Mouse (Mus musculus) CD4-positive, CD25-positive, alpha-beta regulatory T cell (primary cell): ENCODE measurements around the gene Wfdc1. TPM values are rescaled to one million over a fixed set of nuclear protein-coding genes. Genes with fewer than 3 reads are reported as not detected.

Experiments used
- polyA plus RNA-seq: library from polyadenylated mRNA; unstranded; fragments of 100-300 nt; shearing (Covaris generic); gene quantifications from one replicate; pipeline ENCODE4 v1.2.1, GENCODE M21; 2017

The Wfdc1 gene
- not detected for polyA plus RNA-seq

DNA sequence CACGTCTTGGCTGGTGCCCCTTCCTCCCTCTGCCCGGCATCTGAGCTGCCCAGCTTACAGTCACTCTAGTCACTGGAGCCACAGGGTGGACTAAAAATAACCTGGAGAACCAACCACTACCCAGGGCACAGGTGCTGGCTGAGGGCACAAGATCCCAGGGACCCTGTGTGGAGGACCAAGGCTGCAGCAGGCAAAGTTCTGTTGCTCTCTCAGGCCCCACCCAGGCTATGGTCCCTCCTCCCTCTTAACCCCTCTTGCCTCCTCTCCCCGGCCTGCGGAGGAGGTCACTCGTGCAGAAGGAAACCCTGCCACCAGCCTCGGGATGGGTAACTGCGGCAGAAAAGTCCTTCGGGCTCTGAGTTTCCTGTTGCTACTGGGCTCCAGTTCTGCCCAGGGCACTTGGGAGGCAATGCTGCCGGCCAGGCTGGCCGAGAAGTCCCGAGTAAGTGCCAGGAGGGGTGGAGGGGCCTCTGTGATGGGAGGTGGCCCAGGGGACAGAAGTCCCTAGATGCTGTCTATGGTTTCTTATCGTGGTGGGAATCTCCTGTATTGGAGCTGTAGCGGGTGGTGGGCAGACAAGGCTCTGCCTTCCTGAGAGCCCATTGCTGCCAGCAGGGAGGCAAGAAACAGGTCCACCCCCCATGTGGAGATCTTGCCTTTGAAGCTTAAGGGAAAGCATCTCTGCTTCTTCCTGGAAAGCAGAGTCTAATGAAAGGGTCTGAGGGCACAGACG is at the start of gene Wfdc1:
Wfdc1 (plus strand) TSS at position 147 of the 733 bp plus-strand sequence.

GRCm38 (mm10) chr8:119635378-119635777 is 30.8 kb upstream of the Wfdc1 start, which contains the start of gene Kcng4:
Kcng4 (minus strand) TSS chr8:119635680.

DNA sequence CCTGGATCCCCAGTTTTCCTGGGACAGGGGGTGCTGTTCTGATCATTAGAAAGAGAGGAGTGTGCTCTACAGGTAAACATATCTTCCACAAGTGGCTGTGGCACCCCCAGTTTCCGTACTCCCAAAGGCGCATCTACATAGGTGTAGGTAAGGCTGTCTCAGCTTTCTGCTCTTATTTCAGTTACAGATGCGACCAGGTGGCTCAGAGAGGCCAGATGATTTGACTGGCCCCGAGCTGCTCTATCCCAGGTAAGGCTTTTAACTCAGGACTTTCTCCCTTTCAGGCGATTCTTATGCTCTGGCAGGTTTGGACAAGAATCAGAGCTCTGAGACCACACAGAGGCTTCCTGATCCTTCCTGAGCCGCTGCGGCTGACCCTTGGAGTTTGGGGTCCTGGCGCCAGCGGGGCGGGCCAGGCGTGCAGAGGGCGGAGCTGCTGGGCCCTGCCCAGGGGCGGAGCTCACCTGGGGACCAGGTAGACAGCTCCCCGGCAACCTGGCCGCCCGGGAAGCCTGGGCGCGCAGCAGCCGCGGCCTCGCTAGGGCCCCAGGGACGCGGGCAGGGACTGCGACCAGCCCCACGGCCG is 33.5 kb downstream of the Wfdc1 start, which contains the start of gene Atp2c2:
Atp2c2 (plus strand) TSS at position 461 of the 586 bp plus-strand sequence.

Other genes with a start within 250 kb of the Wfdc1 start
- gene Osgin1, start 232.2 kb upstream of the Wfdc1 start, polyA plus RNA-seq, result 35.2 TPM
- gene Necab2, start 219.6 kb upstream of the Wfdc1 start, polyA plus RNA-seq, result not detected
- not detected for gene Slc38a8, start 164.7 kb upstream of the Wfdc1 start, polyA plus RNA-seq
- 85.7 TPM for gene Mbtps1, start 107.6 kb upstream of the Wfdc1 start, polyA plus RNA-seq
- gene Hsdl1, start 91.2 kb upstream of the Wfdc1 start, polyA plus RNA-seq, result 141 TPM
- not detected for gene Dnaaf1, start 91.1 kb upstream of the Wfdc1 start, polyA plus RNA-seq
- gene Taf1c, start 61.1 kb upstream of the Wfdc1 start, polyA plus RNA-seq, result 31.5 TPM
- not detected for gene Adad2, start 53.6 kb upstream of the Wfdc1 start, polyA plus RNA-seq
- not detected for gene Kcng4, start 30.7 kb upstream of the Wfdc1 start, polyA plus RNA-seq
- gene Atp2c2, start 33.6 kb downstream of the Wfdc1 start, polyA plus RNA-seq, result not detected
- gene Tldc1, start 112.1 kb downstream of the Wfdc1 start, polyA plus RNA-seq, result 11.0 TPM
- 400 TPM for gene Cotl1, start 174.2 kb downstream of the Wfdc1 start, polyA plus RNA-seq
- 26.5 TPM for gene Klhl36, start 195.9 kb downstream of the Wfdc1 start, polyA plus RNA-seq
- gene Usp10, start 244.0 kb downstream of the Wfdc1 start, polyA plus RNA-seq, result 96.0 TPM
- not detected for gene Gm20388, start 244.5 kb downstream of the Wfdc1 start, polyA plus RNA-seq